Mouse (Mus musculus) E14TG2a.4 (cell line): Measurements from ENCODE around the gene Ttc22.

Experiments used
- CTCF ChIP-seq: conservative IDR thresholded peaks from 2 replicates; pipeline ENCODE4 v1.5.1; 2014; ENCODE audit warnings: low read length
- POU5F1 ChIP-seq: IDR thresholded peaks from 2 replicates; pipeline ENCODE4 v1.6.1; 2014; ENCODE audit warnings: low read length, borderline replicate concordance

DNA sequence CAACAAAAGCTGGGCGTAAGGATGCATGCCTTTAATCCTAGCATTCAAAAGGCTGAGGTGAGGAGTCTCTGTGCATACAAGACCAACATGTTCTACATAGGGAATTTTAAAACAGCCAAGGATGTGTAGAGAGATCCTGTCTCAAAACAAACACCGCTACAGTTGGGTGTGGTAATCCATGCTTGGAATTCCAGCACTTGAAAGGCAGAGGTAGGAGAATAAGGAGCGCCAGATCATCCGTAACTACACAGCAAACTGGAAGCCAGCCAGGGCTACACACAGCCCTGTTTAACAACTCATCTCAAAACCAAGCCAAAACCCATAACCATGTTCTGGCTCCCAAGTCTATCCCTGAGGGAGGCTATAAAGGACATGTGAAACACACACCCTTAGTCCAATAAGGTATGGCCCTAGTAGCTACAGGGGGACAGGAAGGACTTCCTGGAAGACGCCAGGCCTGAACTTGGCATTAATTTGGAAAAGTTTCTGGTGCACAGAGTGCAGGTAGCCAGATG lies 41.8 kb downstream of the Ttc22 start:
- TF ChIP-seq CTCF (no peak), POU5F1 (no peak)
